Mouse (Mus musculus): ENCODE data around the gene Lrrc4c.

The Lrrc4c gene

DNA sequence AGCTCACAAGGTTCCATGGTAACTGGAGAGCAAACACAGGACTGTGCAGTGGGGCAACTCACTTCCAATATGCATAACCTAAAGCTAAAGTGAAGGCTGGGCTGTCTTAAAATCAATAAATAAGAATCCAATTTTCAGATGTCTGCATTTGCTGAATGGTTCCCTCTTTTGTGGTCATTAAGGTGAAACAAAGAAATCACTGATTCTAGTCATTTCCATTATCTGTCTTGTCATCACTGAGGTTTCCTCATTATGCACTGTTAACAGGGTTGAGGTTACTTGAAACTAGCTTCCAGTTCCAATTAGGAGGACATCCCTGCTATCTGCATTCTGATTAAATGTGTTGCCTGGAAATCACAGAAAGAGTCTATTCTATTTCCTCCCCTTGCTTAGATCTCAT, 1291.5 kb downstream of the Lrrc4c start:
- no peak for DNase-seq (ENCODE audit: low spot score)

DNA sequence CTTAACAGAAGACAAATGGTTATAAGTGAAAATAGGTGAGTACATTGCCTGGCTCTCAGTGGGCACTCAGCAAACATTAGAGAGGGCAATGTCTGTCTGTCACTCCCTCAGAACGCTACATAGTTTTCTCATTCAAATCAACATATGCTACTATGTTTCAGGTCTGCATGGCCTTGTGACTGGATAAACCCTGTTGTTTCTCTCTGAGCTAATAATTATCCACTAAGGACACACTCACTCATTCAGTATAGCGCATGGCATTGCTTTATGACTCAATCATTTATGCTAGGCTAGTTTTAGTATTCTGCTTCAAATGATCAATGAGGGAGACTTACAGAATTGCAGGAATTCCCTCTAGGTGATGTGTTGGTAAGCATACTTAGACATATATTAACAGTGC, 1292.6 kb downstream of the Lrrc4c start:
- DNase-seq (ENCODE audit: low spot score), result no peak

DNA sequence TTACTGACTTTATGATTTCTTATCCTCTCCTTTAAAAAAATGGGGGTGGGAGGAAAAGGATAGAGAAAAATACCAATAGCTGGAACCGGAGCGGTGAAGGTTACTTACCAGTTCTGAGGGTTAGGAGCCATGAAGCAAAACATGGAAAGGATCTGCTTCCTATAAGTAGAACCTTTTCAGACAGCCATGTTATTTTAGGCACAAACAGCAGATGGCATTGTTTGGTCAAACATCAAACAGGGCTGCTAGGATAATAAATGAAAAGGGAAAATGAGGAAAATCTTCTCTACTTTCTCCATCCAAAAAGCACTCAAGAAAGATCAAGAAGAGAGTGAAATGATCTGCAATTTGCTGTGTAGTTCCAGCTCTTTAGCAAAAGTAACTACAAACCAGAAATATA, 1296.8 kb downstream of the Lrrc4c start:
- DNase-seq (ENCODE audit: low spot score), result no peak

DNA sequence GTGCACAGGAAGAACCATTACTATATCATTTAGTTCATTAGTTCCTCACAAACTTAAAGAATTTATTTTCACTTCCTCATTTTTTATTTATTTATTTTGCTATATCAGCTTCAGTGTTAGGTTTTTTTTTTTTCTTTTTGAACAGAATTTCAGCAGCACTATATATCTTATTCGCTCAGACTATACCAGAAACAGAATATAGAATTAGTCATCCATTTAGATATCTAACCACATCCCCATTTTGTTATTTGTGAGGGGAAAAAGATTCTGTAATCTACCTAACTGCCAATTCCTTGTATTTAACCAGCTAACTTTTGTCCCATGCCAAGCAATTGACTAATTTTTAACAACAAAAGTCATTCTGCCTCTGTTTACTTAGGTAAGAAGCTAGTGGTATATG, 1300.6 kb downstream of the Lrrc4c start:
- no peak for DNase-seq (ENCODE audit: low spot score)

DNA sequence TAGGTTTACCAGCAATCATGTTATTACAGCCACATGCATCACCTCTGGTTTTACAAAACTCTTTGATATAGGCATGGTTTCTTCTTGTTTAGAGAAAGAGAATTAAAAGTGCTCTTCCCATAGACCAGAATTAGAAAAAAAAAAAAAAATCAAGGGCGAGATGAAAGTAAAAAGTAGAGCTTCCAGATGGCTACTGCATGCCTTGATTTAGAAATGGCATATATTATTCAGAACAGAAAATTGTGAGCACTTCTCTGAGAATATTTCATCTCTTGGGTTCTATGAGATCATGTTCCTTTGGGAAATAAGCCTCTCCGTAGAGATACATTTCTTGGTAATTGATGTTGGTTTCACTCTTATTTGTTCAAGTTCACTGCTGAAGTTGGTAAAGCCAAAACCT, 1322.0 kb downstream of the Lrrc4c start:
- DNase-seq (ENCODE audit: low spot score), result no peak

DNA sequence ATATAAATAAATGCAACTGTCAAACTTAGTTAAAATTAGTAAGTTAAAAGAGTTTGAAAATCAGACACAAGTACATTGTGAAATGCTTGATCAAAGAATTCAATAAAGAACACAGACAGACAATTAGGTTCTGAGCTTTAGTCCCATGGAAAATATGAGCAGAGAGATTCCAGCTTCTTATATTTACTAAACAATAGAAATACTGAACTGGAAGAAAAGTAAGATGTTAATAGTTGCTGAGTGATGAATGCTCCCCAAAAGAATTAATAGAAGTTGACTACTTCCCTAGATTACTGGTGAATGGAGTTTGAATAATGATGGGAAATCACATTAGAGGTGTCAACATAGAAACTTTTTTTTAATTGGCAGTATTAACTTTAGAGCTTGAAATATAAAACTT, 1323.7 kb downstream of the Lrrc4c start:
- DNase-seq (ENCODE audit: low spot score), result no peak

DNA sequence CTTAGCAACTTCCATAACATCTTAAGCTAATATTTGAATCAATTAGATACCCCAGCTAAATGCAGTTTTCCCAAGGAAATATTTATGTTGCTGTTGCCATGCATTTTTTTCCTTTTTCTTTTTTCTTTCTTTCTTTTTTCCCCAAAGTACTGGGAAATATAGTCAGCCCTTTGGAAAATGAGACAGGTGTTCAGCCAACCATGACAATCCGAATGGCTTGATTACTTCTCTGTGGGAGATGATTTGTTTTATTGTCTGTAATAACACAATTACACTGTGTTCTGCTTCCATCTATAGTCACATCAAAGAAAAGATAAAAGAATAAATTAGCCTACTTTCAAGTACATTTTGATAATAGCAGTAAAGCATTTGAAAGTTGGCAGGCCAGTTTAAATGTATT, 1334.7 kb downstream of the Lrrc4c start:
- DNase-seq (ENCODE audit: low spot score), result no peak

Data from ovary, postnatal 14 days (tissue).